Mouse (Mus musculus): ENCODE measurements around the gene Ripor1.

GRCm38 (mm10) chr8:105565952-105566702 lies 38.9 kb upstream of the Ripor1 start, which contains the start of gene Atp6v0d1:
- peak; percentile 47 for TF ChIP-seq SMC3 (IDR thresholded peaks at IDR 0.05; ENCODE audit: low read depth, low read length)
- 0 out of 2 replicates have a peak, but pooled peaks have one; percentile 11 for TF ChIP-seq ZNF384 (IDR thresholded peaks at IDR 0.05; ENCODE audit: low read depth, low read length)
- peak; percentile 56 for TF ChIP-seq MXI1 (IDR thresholded peaks at IDR 0.05; ENCODE audit: low read depth, low read length)
- TF ChIP-seq IRF4 (IDR thresholded peaks at IDR 0.05; ENCODE audit: low read depth, low read length): peak; percentile 63; the same call in 1 of the 2 replicates
- peak; percentile 74 for TF ChIP-seq NELFE (IDR thresholded peaks at IDR 0.05; ENCODE audit: low read depth, low read length)
- TF ChIP-seq EP300 (IDR thresholded peaks at IDR 0.05; ENCODE audit: low read length): 0 out of 2 replicates have a peak, but pooled peaks have one; percentile 20
- peak in 1 of 2 experiments; percentile 95; a peak in 2 of 4 replicates for TF ChIP-seq CTCF (conservative IDR thresholded peaks at IDR 0.05 in 1 of 2, IDR thresholded peaks at IDR 0.05 in 1 of 2; ENCODE audit: low read depth in 2 of 2, low read length in 2 of 2)
- peak; percentile 61; the same call in 1 of the 2 replicates for TF ChIP-seq MYC (IDR thresholded peaks at IDR 0.05; ENCODE audit: low read depth, low read length)
- TF ChIP-seq RCOR1 (conservative IDR thresholded peaks at IDR 0.05; ENCODE audit: low read depth, low read length): no peak
- TF ChIP-seq USF1 (IDR thresholded peaks at IDR 0.05; ENCODE audit: low read depth, low read length): peak; percentile 96
- TF ChIP-seq SIN3A (IDR thresholded peaks at IDR 0.05; ENCODE audit: low read length): peak; percentile 99

All from CH12.LX (cell line).